Mouse (Mus musculus): ENCODE results near the gene Saa2. TPM values are rescaled to one million over a fixed set of nuclear protein-coding genes. Genes with fewer than 3 reads are reported as not detected.
"Not testable (repeated sequence)": the region's sequence is repeated elsewhere in the genome, so short reads cannot be mapped to it uniquely, and the experiment has no call there.

The Saa2 gene
- polyA plus RNA-seq, 1 experiment from 2014 or later = not detected

- Histone ChIP-seq H3K4me3 (no peak overlapping the region), H3K27me3 (no peaks in the 10 kb centered on the region), H3K4me2 (no peak overlapping the region), H3K36me3 (no peaks in the 10 kb centered on the region), H3K9ac (no peak overlapping the region), H3K27ac (no peak overlapping the region), H3K9me3 (replicated peaks) (no peaks in the 10 kb centered on the region), H3K4me1 (replicated peaks) (no peaks in the 10 kb centered on the region)
- no peak for ATAC-seq (replicated peaks; ENCODE audit: insufficient number of reproducible peaks, insufficient read depth, low FRiP score, low read depth)
- 70% methylated on average over 5 of the region's 5 CpGs for WGBS
Measured at GRCm38 (mm10) chr7:46724396-46724795, 27.2 kb upstream of the Saa2 start.

- Histone ChIP-seq H3K4me3 (no peak overlapping the region), H3K36me3 (no peaks in the 10 kb centered on the region), H3K4me1 (replicated peaks) (no peaks in the 10 kb centered on the region), H3K9ac (no peak overlapping the region), H3K4me2 (no peak overlapping the region), H3K27ac (no peak overlapping the region), H3K27me3 (no peaks in the 10 kb centered on the region), H3K9me3 (replicated peaks) (no peaks in the 10 kb centered on the region)
- 60% methylated on average over 1 of the region's 1 CpGs for WGBS
- ATAC-seq (replicated peaks; ENCODE audit: insufficient number of reproducible peaks, insufficient read depth, low FRiP score, low read depth) = no peak
Measured at GRCm38 (mm10) chr7:46727584-46727983, 24.0 kb upstream of the Saa2 start.

- no peak within 1 kb of the TSS for H3K27ac ChIP-seq
- no peaks in the 10 kb centered on the region for H3K9me3 ChIP-seq (replicated peaks)
- H3K27me3 ChIP-seq = no peaks in the 10 kb centered on the region
- no peaks in the 10 kb centered on the region for H3K4me1 ChIP-seq (replicated peaks)
- no peak within 1 kb of the TSS for H3K4me2 ChIP-seq
- no peak for ATAC-seq (replicated peaks; ENCODE audit: insufficient number of reproducible peaks, insufficient read depth, low FRiP score, low read depth)
- H3K4me3 ChIP-seq = no peak within 1 kb of the TSS
- no peaks in the 10 kb centered on the region for H3K36me3 ChIP-seq
- WGBS = 73% methylated on average over 4 of the region's 4 CpGs
- H3K9ac ChIP-seq = no peak within 1 kb of the TSS
Measured at GRCm38 (mm10) chr7:46732458-46732857, 19.1 kb upstream of the Saa2 start, which contains the start of gene Saa4. Gene Saa4 (minus strand): TSS chr7:46732603.

GRCm38 (mm10) chr7:46734983-46735382 lies 16.6 kb upstream of the Saa2 start:
- ATAC-seq (replicated peaks; ENCODE audit: insufficient number of reproducible peaks, insufficient read depth, low FRiP score, low read depth) = no peak
- Histone ChIP-seq H3K27ac (no peak overlapping the region), H3K9me3 (replicated peaks) (no peaks in the 10 kb centered on the region), H3K36me3 (no peaks in the 10 kb centered on the region), H3K27me3 (no peaks in the 10 kb centered on the region), H3K4me3 (no peak overlapping the region), H3K4me1 (replicated peaks) (no peaks in the 10 kb centered on the region), H3K4me2 (no peak overlapping the region), H3K9ac (no peak overlapping the region)
- WGBS = 65% methylated on average over 2 of the region's 2 CpGs

GRCm38 (mm10) chr7:46738561-46739460 lies 12.8 kb upstream of the Saa2 start:
- Histone ChIP-seq H3K9me3 (replicated peaks) (no peaks in the 10 kb centered on the region), H3K4me2 (no peak overlapping the region), H3K9ac (no peak overlapping the region), H3K4me1 (replicated peaks) (no peaks in the 10 kb centered on the region), H3K27me3 (no peaks in the 10 kb centered on the region), H3K4me3 (no peak overlapping the region), H3K36me3 (no peaks in the 10 kb centered on the region), H3K27ac (no peak overlapping the region)
- WGBS = 76% methylated on average over 12 of the region's 12 CpGs
- ATAC-seq (replicated peaks; ENCODE audit: insufficient number of reproducible peaks, insufficient read depth, low FRiP score, low read depth) = no peak

- WGBS = 72% methylated on average over 5 of the region's 5 CpGs
- not testable (repeated sequence) for H3K27me3 ChIP-seq
Measured at GRCm38 (mm10) chr7:46740041-46740440, 11.5 kb upstream of the Saa2 start.

GRCm38 (mm10) chr7:46742880-46743279 lies 8.7 kb upstream of the Saa2 start, which contains the start of gene Saa1:
Gene Saa1 (minus strand): TSS chr7:46742980.
- not testable (repeated sequence) for H3K4me2 ChIP-seq; ATAC-seq (replicated peaks; ENCODE audit: insufficient number of reproducible peaks, insufficient read depth, low FRiP score, low read depth); H3K4me1 ChIP-seq (replicated peaks); H3K27me3 ChIP-seq; H3K36me3 ChIP-seq; H3K4me3 ChIP-seq; H3K9me3 ChIP-seq (replicated peaks); H3K9ac ChIP-seq; H3K27ac ChIP-seq
- WGBS = 69% methylated on average over 3 of the region's 3 CpGs

More at GRCm38 (mm10) chr7:46740041-46740440, 11.5 kb upstream of the Saa2 start:
- not testable (repeated sequence) for H3K4me1 ChIP-seq (replicated peaks); H3K4me2 ChIP-seq; H3K9ac ChIP-seq; ATAC-seq (replicated peaks; ENCODE audit: insufficient number of reproducible peaks, insufficient read depth, low FRiP score, low read depth); H3K27ac ChIP-seq; H3K36me3 ChIP-seq; H3K9me3 ChIP-seq (replicated peaks); H3K4me3 ChIP-seq

DNA sequence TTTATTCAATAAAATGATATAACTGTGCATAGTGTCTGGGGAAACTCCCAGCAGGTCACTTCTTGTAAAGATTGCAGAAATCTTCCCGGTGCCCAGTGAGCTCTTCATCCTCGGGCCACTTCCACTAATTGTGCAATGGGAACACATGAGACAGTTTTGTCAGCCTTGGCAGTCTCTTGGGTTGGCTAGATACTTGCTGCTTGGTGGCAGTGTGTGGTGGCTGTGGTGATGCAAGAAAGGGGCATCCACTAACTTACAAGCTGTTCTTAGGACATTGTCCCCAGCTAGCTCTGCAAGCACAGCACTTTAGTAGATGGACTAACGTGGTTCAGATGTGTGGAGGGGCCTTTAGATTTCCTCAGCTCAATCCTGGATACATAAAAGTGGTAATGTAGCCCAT lies 5.8 kb upstream of the Saa2 start:
- Histone ChIP-seq H3K4me2 (no peak overlapping the region), H3K27ac (no peak overlapping the region), H3K4me3 (no peak overlapping the region), H3K27me3 (no peaks in the 10 kb centered on the region), H3K4me1 (replicated peaks) (no peaks in the 10 kb centered on the region), H3K9me3 (replicated peaks) (no peaks in the 10 kb centered on the region), H3K36me3 (no peaks in the 10 kb centered on the region), H3K9ac (no peak overlapping the region)
- ATAC-seq (replicated peaks; ENCODE audit: insufficient number of reproducible peaks, insufficient read depth, low FRiP score, low read depth) = no peak
- 79% methylated on average over 3 of the region's 3 CpGs for WGBS

- H3K36me3 ChIP-seq = no peaks in the 10 kb centered on the region
- no peaks in the 10 kb centered on the region for H3K4me1 ChIP-seq (replicated peaks)
- no peak overlapping the region for H3K27ac ChIP-seq
- H3K4me2 ChIP-seq = no peak overlapping the region
- no peaks in the 10 kb centered on the region for H3K9me3 ChIP-seq (replicated peaks)
- H3K9ac ChIP-seq = no peak overlapping the region
- no peaks in the 10 kb centered on the region for H3K27me3 ChIP-seq
- WGBS = 76% methylated on average over 7 of the region's 7 CpGs
- no peak overlapping the region for H3K4me3 ChIP-seq
- ATAC-seq (replicated peaks; ENCODE audit: insufficient number of reproducible peaks, insufficient read depth, low FRiP score, low read depth) = no peak
Measured at GRCm38 (mm10) chr7:46746381-46746780, 5.2 kb upstream of the Saa2 start.

- no peak overlapping the region for H3K9ac ChIP-seq
- ATAC-seq (replicated peaks; ENCODE audit: insufficient number of reproducible peaks, insufficient read depth, low FRiP score, low read depth) = no peak
Measured at GRCm38 (mm10) chr7:46748459-46748858, 3.1 kb upstream of the Saa2 start.

GRCm38 (mm10) chr7:46761049-46761795 lies 9.6 kb downstream of the Saa2 start:
- ATAC-seq (replicated peaks; ENCODE audit: insufficient number of reproducible peaks, insufficient read depth, low FRiP score, low read depth) = no peak

More at GRCm38 (mm10) chr7:46748459-46748858, 3.1 kb upstream of the Saa2 start:
- no peaks in the 10 kb centered on the region for H3K27me3 ChIP-seq
- H3K9me3 ChIP-seq (replicated peaks) = no peaks in the 10 kb centered on the region
- H3K36me3 ChIP-seq = no peaks in the 10 kb centered on the region
- no peak overlapping the region for H3K27ac ChIP-seq
- 56% methylated on average over 3 of the region's 3 CpGs for WGBS
- H3K4me1 ChIP-seq (replicated peaks) = no peaks in the 10 kb centered on the region
- H3K4me2 ChIP-seq = no peak overlapping the region
- no peak overlapping the region for H3K4me3 ChIP-seq

More at GRCm38 (mm10) chr7:46761049-46761795, 9.6 kb downstream of the Saa2 start:
- Histone ChIP-seq H3K27me3 (no peaks in the 10 kb centered on the region), H3K27ac (no peak overlapping the region), H3K9me3 (replicated peaks) (no peaks in the 10 kb centered on the region), H3K9ac (no peak overlapping the region), H3K36me3 (peaks cover 48% of the 10 kb centered on the region; the same call in 1 of the 2 replicates), H3K4me1 (replicated peaks) (no peaks in the 10 kb centered on the region), H3K4me3 (no peak overlapping the region), H3K4me2 (no peak overlapping the region)
- WGBS = 78% methylated on average over 11 of the region's 11 CpGs
